Mouse (Mus musculus) MEL (cell line): ENCODE measurements around the gene Rftn1. TPM values are rescaled to one million over a fixed set of nuclear protein-coding genes. Genes with fewer than 3 reads are reported as not detected.

ENCODE experiments used
- DNase-seq: peaks from one replicate; pipeline ENCODE4 v3.0.0; 2011; ENCODE audit warnings: low read depth, low spot score
- H3K27ac ChIP-seq: 2 replicates; pipeline ENCODE4 v1.5.1; 2012; ENCODE audit warnings: low read depth, mild to moderate bottlenecking, control low read depth, low read length, moderate library complexity; ENCODE audit not compliant: control insufficient read depth
- H3K27me3 ChIP-seq, 2 experiments: fragments of 150-350 bp in 1 of 2; sonication (generic) in 1 of 2; 2 replicates each; pipeline ENCODE4 v1.6.1; 2012; ENCODE audit warnings: low read length in 2 of 2, mild to moderate bottlenecking in 2 of 2, improper control_type of control experiment in 1 of 2, moderate library complexity in 1 of 2; ENCODE audit not compliant: insufficient read depth in 2 of 2, control insufficient read depth in 1 of 2
- H3K36me3 ChIP-seq, 2 experiments: 2 replicates each; pipeline ENCODE4 v1.6.1; 2012 to 2014; ENCODE audit warnings: low read length in 2 of 2, improper control_type of control experiment in 1 of 2, inconsistent platforms in 1 of 2, mild to moderate bottlenecking in 1 of 2; ENCODE audit not compliant: insufficient read depth in 2 of 2, control insufficient read depth in 1 of 2
- H3K4me1 ChIP-seq, 2 experiments: fragments of 150-350 bp in 1 of 2; sonication (generic) in 1 of 2; 2 replicates each; pipeline ENCODE4 v1.6.1; 2012; ENCODE audit warnings: low read length in 2 of 2, improper control_type of control experiment in 1 of 2, mild to moderate bottlenecking in 1 of 2; ENCODE audit not compliant: insufficient read depth in 2 of 2, control insufficient read depth in 1 of 2
- H3K4me3 ChIP-seq, 2 experiments: fragments of 150-350 bp in 1 of 2; sonication (generic) in 1 of 2; 2 replicates each; pipeline ENCODE4 v1.5.1; 2012; ENCODE audit warnings: low read depth in 2 of 2, low read length in 2 of 2, mild to moderate bottlenecking in 2 of 2, moderate library complexity in 2 of 2, control low read depth in 1 of 2, improper control_type of control experiment in 1 of 2; ENCODE audit not compliant: control insufficient read depth in 1 of 2, insufficient read depth in 1 of 2
- H3K79me2 ChIP-seq: 2 replicates; pipeline ENCODE4 v1.6.1; 2012; ENCODE audit warnings: mild to moderate bottlenecking, low read length, moderate library complexity; ENCODE audit not compliant: control insufficient read depth, poor library complexity, insufficient read depth
- H3K9ac ChIP-seq: 2 replicates; pipeline ENCODE4 v1.6.1; 2012; ENCODE audit warnings: low read depth, mild to moderate bottlenecking, control low read depth, low read length, moderate library complexity; ENCODE audit not compliant: control insufficient read depth, poor library complexity, severe bottlenecking
- H3K9me3 ChIP-seq: fragments of 150-350 bp; sonication (generic); replicated peaks from 2 replicates; pipeline ENCODE4 v1.6.1; 2012; ENCODE audit warnings: mild to moderate bottlenecking, low read length, improper control_type of control experiment, moderate library complexity; ENCODE audit not compliant: insufficient read depth
- BHLHE40 ChIP-seq: IDR thresholded peaks from 2 replicates; pipeline ENCODE4 v1.6.1; 2012; ENCODE audit warnings: low read depth, mild to moderate bottlenecking, inconsistent platforms, low read length, improper control_type of control experiment, borderline replicate concordance
- E2F4 ChIP-seq: IDR thresholded peaks from 2 replicates; pipeline ENCODE4 v1.6.1; 2011; ENCODE audit warnings: low read depth, low read length, improper control_type of control experiment, borderline replicate concordance
- EP300 ChIP-seq, 2 experiments: IDR thresholded peaks; 2 replicates each; pipeline ENCODE4 v1.6.1; 2011; ENCODE audit warnings: improper control_type of control experiment in 2 of 2, low read length in 2 of 2, low read depth in 1 of 2, mild to moderate bottlenecking in 1 of 2
- GABPA ChIP-seq: IDR thresholded peaks from 2 replicates; pipeline ENCODE4 v1.6.1; 2012; ENCODE audit warnings: low read depth, mild to moderate bottlenecking, inconsistent platforms, low read length, improper control_type of control experiment, moderate library complexity
- GATA1 ChIP-seq: IDR thresholded peaks from 2 replicates; pipeline ENCODE4 v1.6.1; 2011; ENCODE audit warnings: low read depth, low read length, improper control_type of control experiment
- HCFC1 ChIP-seq: IDR thresholded peaks from 2 replicates; pipeline ENCODE4 v1.6.1; 2012; ENCODE audit warnings: low read depth, mild to moderate bottlenecking, inconsistent platforms, low read length, improper control_type of control experiment, moderate library complexity
- KAT2A ChIP-seq: conservative IDR thresholded peaks from 2 replicates; pipeline ENCODE4 v1.6.1; 2012; ENCODE audit warnings: low read depth, low read length, improper control_type of control experiment, inconsistent platforms
- MAX ChIP-seq: IDR thresholded peaks from 2 replicates; pipeline ENCODE4 v1.6.1; 2011; ENCODE audit warnings: low read length, improper control_type of control experiment
- MEF2A ChIP-seq: IDR thresholded peaks from 2 replicates; pipeline ENCODE4 v1.6.1; 2014; ENCODE audit warnings: low read depth, mild to moderate bottlenecking, inconsistent platforms, low read length, improper control_type of control experiment; ENCODE audit not compliant: poor library complexity, insufficient replicate concordance, severe bottlenecking; ENCODE audit errors: extremely low read depth
- MXI1 ChIP-seq: IDR thresholded peaks from 2 replicates; pipeline ENCODE4 v1.6.1; 2011; ENCODE audit warnings: mild to moderate bottlenecking, low read depth, low read length, improper control_type of control experiment
- MYC ChIP-seq: IDR thresholded peaks from 2 replicates; pipeline ENCODE4 v1.6.1; 2011; ENCODE audit warnings: low read depth, mild to moderate bottlenecking, low read length, improper control_type of control experiment, moderate library complexity
- NELFE ChIP-seq: IDR thresholded peaks from 2 replicates; pipeline ENCODE4 v1.6.1; 2011; ENCODE audit warnings: low read depth, low read length, improper control_type of control experiment
- NRF1 ChIP-seq: IDR thresholded peaks from 2 replicates; pipeline ENCODE4 v1.6.1; 2014; ENCODE audit warnings: low read depth, mild to moderate bottlenecking, inconsistent platforms, low read length, improper control_type of control experiment, moderate library complexity; ENCODE audit not compliant: poor library complexity, insufficient read depth, severe bottlenecking
- POLR2AphosphoS2 ChIP-seq: IDR thresholded peaks from 2 replicates; pipeline ENCODE4 v1.6.1; 2011; ENCODE audit warnings: low read length, improper control_type of control experiment
- RAD21 ChIP-seq: IDR thresholded peaks from 2 replicates; pipeline ENCODE4 v1.6.1; 2011; ENCODE audit warnings: mild to moderate bottlenecking, low read depth, low read length, improper control_type of control experiment
- SMC3 ChIP-seq: IDR thresholded peaks from 2 replicates; pipeline ENCODE4 v1.6.1; 2011; ENCODE audit warnings: low read depth, low read length, improper control_type of control experiment
- TAL1 ChIP-seq: IDR thresholded peaks from 2 replicates; pipeline ENCODE4 v1.6.1; 2012; ENCODE audit warnings: mild to moderate bottlenecking, inconsistent platforms, low read length, moderate library complexity, mixed read lengths
- TBP ChIP-seq: IDR thresholded peaks from 2 replicates; pipeline ENCODE4 v1.8.0; 2011; ENCODE audit warnings: low read depth, low read length, improper control_type of control experiment
- USF1 ChIP-seq: IDR thresholded peaks from 2 replicates; pipeline ENCODE4 v1.6.1; 2014; ENCODE audit warnings: low read depth, mild to moderate bottlenecking, inconsistent platforms, low read length, improper control_type of control experiment, moderate library complexity
- USF2 ChIP-seq, 2 experiments: IDR thresholded peaks; 2 replicates each; pipeline ENCODE4 v1.6.1; 2011 to 2012; ENCODE audit warnings: improper control_type of control experiment in 2 of 2, low read length in 2 of 2, borderline replicate concordance in 1 of 2, inconsistent platforms in 1 of 2, low read depth in 1 of 2, mild to moderate bottlenecking in 1 of 2; ENCODE audit not compliant: insufficient read depth in 1 of 2
- ZKSCAN1 ChIP-seq: IDR thresholded peaks from 2 replicates; pipeline ENCODE4 v1.6.1; 2012; ENCODE audit warnings: low read depth, mild to moderate bottlenecking, inconsistent platforms, low read length, improper control_type of control experiment, moderate library complexity
- ZNF384 ChIP-seq: IDR thresholded peaks from 2 replicates; pipeline ENCODE4 v1.6.1; 2012; ENCODE audit warnings: low read depth, mild to moderate bottlenecking, inconsistent platforms, low read length, improper control_type of control experiment
- polyA plus RNA-seq, 2 experiments: library from polyadenylated mRNA; stranded (reverse) in 1 of 2; unstranded in 1 of 2; fragments of >175 nt in 1 of 2; fragments of >200 nt in 1 of 2; gene quantifications; 2 replicates each; pipeline versions ENCODE4 v1.2.1 to v1.2.4; 2012; ENCODE audit warnings: low replicate concordance in 2 of 2, low read depth in 1 of 2; ENCODE audit not compliant: insufficient read length in 2 of 2, insufficient read depth in 1 of 2, missing spikeins in 1 of 2
- total RNA-seq: library from RNA; depleted of rRNA; stranded (reverse); fragments of 300-350 nt; gene quantifications from 2 replicates; pipeline ENCODE4 v1.2.3, GENCODE M21; 2012

Gene Rftn1
- total and polyA plus RNA-seq, 3 experiments = 70.2 to 76.1 TPM; not detected in 1

GRCm38 (mm10) chr17:50060220-50060619 lies 130.3 kb downstream of the Rftn1 start:
- Histone ChIP-seq H3K36me3 (peaks cover 0 to 3% of the 10 kb centered on the region in 2 experiments; a peak in 2 of 4 replicates), H3K27me3 (no peaks in the 10 kb centered on the region), H3K9ac (no peak overlapping the region), H3K9me3 (no peaks in the 10 kb centered on the region), H3K27ac (no peak overlapping the region), H3K79me2 (0 out of 2 replicates have a peak, but pooled peaks cover 2% of the 10 kb centered on the region), H3K4me3 (no peak overlapping the region), H3K4me1 (no peaks in the 10 kb centered on the region)
- no peak for DNase-seq
- TF ChIP-seq MAX (no peak), ZKSCAN1 (no peak)

DNA sequence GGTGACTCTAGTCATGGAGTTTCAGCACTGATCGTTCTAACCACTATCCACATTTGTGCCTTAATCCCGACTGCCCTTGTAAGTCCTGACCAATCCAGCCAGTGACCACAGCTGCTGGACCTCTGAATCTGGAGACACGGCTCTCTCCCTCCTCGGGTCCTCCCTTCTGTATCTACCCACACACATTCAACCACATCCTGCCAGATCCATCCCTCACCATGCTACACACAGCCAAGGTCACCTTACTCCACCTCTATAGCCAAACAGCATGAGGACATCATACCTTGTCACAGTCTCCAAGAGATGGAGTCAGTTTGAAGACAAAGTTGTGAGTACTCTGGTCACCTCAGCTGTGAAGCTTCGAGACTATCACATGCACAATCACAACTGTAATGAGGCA lies 131.1 kb downstream of the Rftn1 start:
- no peak overlapping the region for H3K9ac ChIP-seq
- peaks cover 0 to 3% of the 10 kb centered on the region in 2 experiments; a peak in 3 of 4 replicates for H3K36me3 ChIP-seq
- TF ChIP-seq NRF1 = no peak
- no peak for TF ChIP-seq MAX
- no peak for TF ChIP-seq MXI1
- no peak for TF ChIP-seq POLR2AphosphoS2
- no peak for TF ChIP-seq MYC
- TF ChIP-seq GATA1 = no peak
- TF ChIP-seq USF1 = no peak
- TF ChIP-seq MEF2A = no peak
- TF ChIP-seq BHLHE40 = no peak
- no peak for TF ChIP-seq RAD21
- no peak for TF ChIP-seq NELFE
- TF ChIP-seq ZNF384 = no peak
- TF ChIP-seq TBP = no peak
- no peak for DNase-seq
- H3K27ac ChIP-seq = no peak overlapping the region
- H3K4me3 ChIP-seq = no peak overlapping the region
- H3K27me3 ChIP-seq = no peaks in the 10 kb centered on the region
- H3K4me1 ChIP-seq = no peaks in the 10 kb centered on the region
- H3K79me2 ChIP-seq = 0 out of 2 replicates have a peak, but pooled peaks cover 2% of the 10 kb centered on the region
- no peaks in the 10 kb centered on the region for H3K9me3 ChIP-seq

DNA sequence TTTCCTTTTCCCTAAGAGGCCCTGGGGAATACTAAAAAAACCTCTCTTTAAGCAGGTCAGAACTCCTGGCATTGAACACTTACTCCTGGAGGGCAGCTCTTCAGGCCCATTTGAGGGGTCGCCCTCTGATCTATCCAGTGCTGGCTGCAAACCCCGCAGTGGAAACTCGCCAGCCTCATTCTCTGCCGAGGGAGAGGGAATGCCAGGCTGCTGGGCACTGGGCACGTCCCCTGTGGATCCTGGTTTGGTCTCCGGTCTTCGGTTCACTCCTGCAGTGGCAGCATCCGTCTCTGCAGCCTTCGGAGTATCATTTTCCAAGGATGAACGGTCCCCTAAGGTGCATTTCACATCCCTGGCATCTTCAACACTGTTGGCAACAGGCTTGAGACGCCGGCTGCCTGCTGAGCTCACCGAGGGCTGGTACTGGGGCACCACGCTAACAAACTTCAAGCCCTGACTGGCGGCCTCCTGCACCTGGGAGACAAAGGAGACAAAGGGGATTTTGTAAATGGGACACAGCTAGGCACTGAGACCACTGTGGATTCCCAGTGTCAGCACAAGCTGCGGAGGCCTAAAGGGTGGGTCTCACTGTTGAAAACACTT lies 135.2 kb downstream of the Rftn1 start:
- H3K79me2 ChIP-seq = 0 out of 2 replicates have a peak, but pooled peaks cover 2% of the 10 kb centered on the region
- no peak overlapping the region for H3K9ac ChIP-seq
- TF ChIP-seq GABPA (no peak), NRF1 (no peak), E2F4 (no peak), POLR2AphosphoS2 (no peak), TAL1 (no peak), MYC (no peak), HCFC1 (no peak), KAT2A (no peak), EP300 (IDR thresholded peaks at IDR 0.05; ENCODE audit: low read depth in 1 of 2, low read length in 2 of 2) (no peak), ZKSCAN1 (no peak), BHLHE40 (no peak), USF2 (IDR thresholded peaks at IDR 0.05; ENCODE audit: borderline replicate concordance in 1 of 2, insufficient read depth in 1 of 2, low read depth in 1 of 2, low read length in 2 of 2) (no peak), SMC3 (no peak)
- H3K4me3 ChIP-seq = no peak overlapping the region
- DNase-seq = no peak
- H3K9me3 ChIP-seq = no peaks in the 10 kb centered on the region
- no peaks in the 10 kb centered on the region for H3K4me1 ChIP-seq
- H3K27ac ChIP-seq = no peak overlapping the region
- peaks cover 0 to 2% of the 10 kb centered on the region in 2 experiments; a peak in 2 of 4 replicates for H3K36me3 ChIP-seq
- no peaks in the 10 kb centered on the region for H3K27me3 ChIP-seq
